Mouse (Mus musculus) layer of hippocampus, adult 18-20 months (tissue): Measurements from ENCODE around the gene Cep350. TPM values are rescaled to one million over a fixed set of nuclear protein-coding genes. Genes with fewer than 3 reads are reported as not detected.

Source experiments
- DNase-seq, 2 experiments: peaks; one replicate each; pipeline ENCODE4 v3.0.0; 2022; ENCODE audit warnings: low spot score in 2 of 2
- total RNA-seq, 2 experiments: library from RNA; stranded (reverse); gene quantifications; 2 replicates each; pipeline ENCODE4 v1.2.3; 2021

Gene Cep350
- total RNA-seq, 2 experiments from 2014 or later, result 44.9 to 50.2 TPM

DNA sequence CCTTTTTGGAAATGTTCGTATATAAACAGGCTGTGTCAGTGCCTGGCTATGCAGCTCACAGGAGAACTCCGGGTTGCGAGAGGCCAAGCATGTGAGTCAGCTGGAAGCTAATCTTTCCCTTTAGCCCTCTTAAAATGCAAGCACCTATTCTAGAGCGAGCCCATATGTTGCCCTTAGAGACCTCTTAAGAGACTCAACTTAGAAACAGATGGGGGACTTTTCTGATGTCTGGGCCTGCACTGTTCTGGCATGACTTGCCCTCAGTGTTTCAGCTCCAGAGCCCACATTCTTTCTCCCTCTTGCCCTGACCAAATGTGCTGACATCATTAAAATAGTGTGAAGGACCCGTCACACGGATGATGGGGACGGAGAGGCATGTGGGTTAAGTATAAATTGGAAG, 162.4 kb downstream of the Cep350 start:
- no peak for DNase-seq

DNA sequence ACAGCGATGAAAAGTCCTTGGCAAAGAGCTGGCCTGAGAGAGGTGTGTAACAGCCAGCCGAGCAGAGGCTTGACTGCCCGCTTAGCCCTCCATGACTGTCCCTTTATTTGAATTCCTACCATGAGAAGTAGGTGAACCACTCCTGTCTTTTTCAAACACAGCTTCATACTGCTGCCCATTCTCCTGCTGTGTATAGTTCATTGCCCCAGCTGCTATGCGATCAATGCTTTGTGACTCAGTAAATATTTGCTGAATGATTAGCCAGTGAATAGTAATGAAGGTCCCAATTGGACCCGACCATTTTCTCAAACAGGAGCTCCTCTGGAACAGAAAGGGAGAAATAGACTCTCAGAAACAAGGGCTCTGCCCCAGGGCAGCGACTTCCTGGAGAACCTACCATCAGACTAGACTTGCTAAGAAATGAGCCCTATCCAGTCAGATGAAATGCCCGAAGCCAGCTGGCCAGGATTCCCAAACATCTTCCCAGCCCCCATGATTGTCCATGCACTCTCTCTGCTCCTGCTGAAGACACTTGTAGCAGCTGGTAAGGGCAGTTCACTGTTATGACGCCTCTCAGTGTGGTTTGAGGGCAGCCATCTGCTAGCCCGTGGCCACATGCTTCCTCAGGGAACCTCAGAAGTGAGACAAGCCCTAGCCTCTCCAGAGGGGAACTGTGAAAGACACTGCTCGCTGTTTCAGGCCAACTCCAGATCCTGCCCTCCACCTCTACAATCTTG, 163.2 kb downstream of the Cep350 start:
- DNase-seq, result no peak

DNA sequence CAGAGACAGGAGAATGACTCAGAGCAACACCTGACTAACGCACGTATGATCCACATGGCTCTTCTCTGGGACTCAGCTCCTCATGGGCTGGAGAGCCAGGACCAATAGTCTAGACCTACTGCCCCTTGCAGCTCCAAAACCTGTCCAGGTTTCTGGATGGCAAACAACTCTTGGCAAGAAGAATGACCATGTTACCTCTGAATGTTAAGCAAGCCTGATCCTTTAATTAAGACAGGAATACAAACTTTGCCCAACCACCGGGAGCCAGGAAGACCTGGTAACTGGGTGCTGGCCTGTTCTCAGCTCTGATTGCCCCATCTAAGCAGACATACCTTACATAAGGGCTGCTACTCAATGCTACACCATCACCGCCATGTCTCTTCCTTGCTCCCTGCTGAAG, 164.8 kb downstream of the Cep350 start:
- no peak for DNase-seq

DNA sequence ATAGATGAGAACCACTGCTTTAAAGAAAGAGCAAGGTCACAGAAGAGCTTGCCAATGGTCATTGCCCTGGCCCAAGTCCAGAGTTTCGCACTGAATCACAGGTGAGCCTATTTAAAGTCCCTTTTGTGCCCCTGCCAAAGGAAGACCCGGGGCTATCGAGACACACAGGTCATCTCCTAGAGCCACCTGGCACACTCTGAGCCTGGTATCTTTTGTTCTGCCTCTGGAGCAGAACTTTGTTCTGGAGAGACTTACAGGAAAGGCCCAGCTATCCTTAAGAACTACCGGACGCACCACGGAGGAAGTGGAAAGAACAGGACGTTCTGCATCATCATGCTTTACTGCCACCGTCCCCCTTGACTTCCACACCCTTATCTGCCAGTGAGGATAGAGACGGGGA, 167.4 kb downstream of the Cep350 start:
- DNase-seq, result no peak

DNA sequence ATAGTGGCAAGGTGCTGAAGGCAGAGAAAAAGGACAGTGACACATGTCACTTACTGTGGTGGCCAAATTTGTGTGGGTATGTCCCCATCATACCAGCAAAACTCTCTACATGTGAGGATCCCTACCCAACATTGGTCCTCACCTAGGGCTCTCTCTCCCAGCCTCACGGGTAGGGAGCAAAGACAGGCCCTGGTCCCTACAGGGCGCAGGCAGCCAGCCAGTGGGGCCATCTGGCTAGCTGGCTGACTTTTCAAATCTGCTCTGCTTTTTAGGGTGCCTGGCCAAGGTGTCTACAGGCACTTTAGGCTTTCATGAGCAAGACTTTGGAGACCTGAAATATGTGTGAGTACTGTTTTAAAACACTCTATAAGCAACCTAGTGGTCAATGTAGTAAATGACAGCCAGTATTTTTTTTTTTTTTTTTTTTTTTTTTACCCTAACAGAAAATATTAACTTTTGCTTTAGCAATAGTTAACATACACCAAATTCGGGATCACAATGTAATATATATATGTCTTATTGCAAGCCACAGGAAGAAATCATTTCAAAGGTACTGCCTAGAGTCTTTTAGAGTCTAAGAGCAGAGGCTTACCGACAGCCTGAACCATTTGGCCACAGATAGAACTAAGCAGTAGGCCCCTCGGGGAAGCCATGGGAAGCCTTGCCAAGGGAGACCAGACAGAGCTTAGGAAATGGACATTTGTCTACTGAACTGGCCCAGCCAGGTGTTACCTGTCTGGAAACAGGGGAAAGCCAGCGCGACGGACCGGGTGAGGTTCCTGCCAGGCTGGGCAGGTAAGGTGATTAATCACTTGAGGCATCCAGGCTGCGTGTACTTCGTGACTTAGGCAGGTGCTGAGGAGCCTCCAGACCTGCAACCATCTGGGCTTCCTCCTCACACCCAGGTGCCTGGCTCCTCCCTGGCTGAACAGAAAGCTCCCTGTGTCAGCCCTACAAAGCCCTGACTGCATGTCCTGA, 171.8 kb downstream of the Cep350 start:
- no peak for DNase-seq

DNA sequence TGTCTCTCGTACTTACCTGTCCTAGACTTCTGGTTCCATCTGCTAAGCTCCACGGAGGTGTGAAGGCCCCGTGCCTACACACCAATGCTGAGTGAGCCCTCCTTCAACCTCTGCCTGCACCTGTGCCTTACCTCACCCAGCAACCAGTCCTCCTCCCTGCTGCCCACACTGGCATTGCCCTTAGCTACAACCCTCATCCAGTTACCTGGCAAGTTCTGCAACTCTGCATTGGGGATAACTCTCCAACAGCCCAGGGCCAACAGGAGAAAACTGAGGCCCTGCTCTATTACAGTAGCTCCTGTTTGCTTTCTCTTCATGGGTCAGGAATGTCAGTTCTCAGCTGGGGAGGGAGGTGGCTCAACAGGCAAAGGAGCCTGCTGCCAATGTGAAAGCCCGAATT, 175.1 kb downstream of the Cep350 start:
- DNase-seq, result no peak

DNA sequence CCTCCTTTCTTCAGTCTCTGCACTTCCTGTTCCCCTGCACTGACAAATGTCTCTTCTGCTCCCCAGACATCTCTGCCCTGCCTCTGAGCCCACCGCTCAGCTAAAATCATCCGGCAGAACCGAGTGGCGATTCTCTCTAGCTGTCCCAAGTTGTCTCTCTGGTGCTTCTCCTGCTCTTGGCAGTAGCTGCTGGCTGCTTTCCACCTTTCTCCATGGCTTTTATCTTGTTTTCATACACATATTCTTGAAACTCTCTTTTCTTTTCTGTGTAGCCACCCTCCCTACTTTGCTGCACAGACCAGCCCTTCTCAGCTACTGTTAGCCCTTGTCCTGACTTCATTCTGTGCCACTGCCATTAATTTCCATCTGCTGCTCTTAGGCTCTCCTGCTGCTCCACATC, 175.6 kb downstream of the Cep350 start:
- DNase-seq, result no peak

DNA sequence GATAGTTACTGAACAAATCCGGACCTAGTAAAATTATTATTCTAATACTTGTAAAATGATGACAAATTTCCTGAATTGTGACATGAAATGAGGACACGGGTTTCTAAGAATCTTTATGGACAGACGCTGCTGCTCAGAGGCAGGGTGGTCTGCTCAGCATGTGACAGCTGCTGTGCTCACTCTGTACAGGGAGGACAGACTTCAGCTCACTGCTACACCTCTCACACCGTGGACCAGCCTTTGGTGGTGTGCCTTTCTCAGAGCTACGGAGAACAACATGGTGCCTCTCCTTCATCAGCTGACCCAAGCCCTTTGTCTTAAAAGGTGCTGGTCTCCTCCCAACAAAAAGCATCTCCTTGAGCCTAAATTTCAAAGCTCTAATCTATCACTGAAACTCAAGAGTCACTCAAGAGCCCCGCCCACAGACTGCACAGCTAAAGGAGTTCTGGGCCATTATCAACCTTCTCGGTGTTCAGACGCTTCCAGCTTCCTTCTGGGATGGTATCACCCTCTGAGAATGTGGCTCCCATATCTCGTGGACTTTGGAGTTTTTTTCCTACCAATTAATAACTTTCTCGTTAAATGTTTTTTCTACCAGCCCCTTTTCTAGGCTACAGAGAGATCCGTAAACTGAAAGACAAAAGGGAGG, 176.2 kb downstream of the Cep350 start:
- no peak for DNase-seq

DNA sequence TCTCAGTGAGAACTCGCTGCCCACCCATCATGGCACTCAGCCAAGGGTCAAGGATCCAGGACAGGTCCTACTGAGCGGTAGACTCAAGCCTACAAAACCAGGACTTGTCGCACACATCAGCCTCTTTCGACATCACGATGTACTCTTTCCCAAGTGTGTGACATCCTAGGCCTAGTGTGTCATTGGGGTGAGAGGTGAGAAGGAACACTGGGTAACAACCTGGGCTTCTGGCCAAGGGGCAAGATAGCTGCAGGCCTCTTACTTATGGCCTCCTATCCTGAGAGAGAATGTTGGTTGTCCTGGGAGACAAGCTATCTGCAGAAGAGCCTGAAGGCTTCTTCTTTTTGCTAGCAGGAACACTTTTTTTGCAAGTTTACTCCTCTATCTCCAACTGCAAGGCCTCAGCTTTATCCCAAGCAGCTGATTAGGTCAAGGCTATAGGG, 177.2 kb downstream of the Cep350 start:
- no peak for DNase-seq

Other genes starting within 250 kb of the Cep350 start
- not detected for gene Lhx4, start 221.6 kb downstream of the Cep350 start, total RNA-seq
- gene Qsox1, start 160.4 kb downstream of the Cep350 start, total RNA-seq, result 10 to 100 TPM; 29.3 to 29.6 TPM
- 10 to 100 TPM; 45.2 to 52.8 TPM for gene Tor1aip2, start 62.1 kb upstream of the Cep350 start, total RNA-seq
- gene Tor1aip1, start 63.2 kb upstream of the Cep350 start, total RNA-seq, result 10 to 100 TPM; 34.1 to 36.4 TPM
- 10 to 100 TPM; 13.6 to 14.1 TPM for gene Fam163a, start 231.8 kb upstream of the Cep350 start, total RNA-seq